Mouse (Mus musculus): Measurements from ENCODE around the gene Slc41a1.
"Not testable (repeated sequence)": the region's sequence is repeated elsewhere in the genome, so short reads cannot be mapped to it uniquely, and the experiment has no call there.

Gene Slc41a1

DNA sequence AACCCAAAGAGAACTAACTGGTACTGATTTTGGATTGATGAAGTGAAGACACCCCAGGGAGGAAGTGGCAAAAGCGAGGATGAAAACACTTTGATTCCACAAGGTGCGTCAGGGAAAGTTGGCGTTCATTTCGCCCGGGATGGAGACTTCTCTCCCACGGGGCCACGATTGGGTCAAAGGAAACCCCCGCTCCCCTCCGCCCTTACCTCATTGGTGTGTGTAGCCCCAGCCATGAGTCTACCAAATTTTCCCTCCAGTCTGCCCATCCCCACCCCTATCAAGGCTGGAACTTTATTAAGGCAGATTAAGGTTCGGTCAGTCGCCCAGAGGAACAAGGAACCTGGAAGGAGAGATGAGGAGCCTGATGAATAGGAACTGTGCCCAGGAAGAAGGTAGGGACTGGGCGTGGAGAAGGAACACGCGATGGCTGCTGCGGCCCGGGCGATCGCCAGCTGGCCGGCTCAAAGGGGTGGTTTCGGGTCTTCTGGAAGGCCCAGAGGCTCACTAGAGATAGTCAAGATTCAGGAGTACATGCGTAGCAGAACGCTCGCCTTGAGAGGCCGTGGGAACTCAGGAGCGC, at the start of gene Slc41a1:
Gene Slc41a1, plus strand, starts transcription at position 287 of the 580 bp plus-strand sequence.
- DNase-seq, result no peak

DNA sequence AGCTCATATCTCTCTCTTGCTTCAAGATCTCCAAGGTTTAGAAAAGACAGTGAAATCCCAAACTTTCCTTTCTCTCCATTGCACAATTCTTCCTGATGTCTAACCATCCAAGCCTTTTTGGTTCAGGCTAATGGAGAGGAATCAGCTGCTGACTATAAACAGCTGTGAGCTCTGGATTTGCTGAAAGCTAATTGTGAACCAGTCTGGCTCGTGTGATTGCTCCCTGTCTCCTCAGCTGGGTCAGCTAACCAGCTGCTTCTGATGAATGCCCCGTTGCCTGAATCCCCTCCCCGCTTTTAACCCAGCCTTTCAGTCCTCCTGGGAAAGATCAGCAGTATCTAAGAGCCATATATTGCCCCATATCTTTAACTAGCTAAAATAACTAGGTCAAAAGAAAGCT, 32.7 kb upstream of the Slc41a1 start:
- no peak for DNase-seq

DNA sequence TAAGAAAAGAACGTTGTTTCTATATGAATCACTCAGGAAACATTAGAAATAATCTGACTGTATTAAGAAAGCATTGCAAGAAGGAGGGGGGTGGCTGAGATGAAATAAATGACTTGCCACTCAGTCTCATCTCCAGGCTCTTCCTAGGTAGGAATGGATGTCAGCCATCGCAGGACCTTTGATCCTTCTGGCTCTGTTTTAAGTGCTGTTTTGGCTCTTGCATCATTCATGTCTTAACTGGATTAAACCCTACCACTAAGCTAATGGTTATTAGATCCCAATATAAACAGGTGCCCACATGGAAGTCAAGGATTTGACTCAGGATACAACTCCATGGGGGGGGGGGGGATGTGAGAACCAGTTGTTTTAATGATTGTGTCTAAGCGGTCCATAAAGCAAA, 32.1 kb upstream of the Slc41a1 start:
- DNase-seq, result no peak

DNA sequence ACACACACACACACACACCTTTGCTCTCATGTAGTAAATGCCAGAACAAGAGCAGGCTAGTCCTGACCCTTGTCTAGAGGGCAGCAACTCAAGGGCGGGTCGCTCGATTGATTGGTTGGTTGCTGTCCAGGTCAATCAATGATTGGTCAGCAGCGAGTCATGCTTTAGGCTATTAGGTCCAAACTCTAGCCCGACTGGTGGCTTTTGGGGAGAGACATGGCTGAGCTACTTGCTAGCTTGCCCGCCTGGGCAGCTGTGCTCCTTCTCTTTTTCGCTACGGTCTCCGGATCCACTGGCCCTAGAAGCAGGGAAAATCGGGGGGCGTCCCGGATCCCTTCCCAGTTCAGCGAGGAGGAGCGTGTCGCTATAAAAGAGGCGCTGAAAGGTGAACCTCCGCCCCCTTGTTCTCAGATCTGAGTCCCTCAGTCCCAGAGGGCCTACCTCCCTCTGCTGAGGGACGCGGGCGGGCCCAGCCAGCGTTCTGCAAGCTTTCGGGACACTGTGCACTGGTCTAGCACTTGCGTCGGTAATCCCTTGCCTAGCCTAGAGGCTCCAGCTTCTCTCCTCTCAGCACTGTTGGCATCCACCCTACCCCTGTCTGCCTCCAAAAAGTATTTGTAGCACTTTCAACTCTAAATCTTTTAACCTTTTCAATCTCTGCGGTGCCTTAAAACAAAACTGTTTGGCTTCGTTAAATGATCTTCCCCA, 29.9 kb upstream of the Slc41a1 start, which contains the start of gene Pm20d1:
Gene Pm20d1, plus strand, starts transcription at position 180 of the 708 bp plus-strand sequence.
- peak; percentile 9 for DNase-seq

DNA sequence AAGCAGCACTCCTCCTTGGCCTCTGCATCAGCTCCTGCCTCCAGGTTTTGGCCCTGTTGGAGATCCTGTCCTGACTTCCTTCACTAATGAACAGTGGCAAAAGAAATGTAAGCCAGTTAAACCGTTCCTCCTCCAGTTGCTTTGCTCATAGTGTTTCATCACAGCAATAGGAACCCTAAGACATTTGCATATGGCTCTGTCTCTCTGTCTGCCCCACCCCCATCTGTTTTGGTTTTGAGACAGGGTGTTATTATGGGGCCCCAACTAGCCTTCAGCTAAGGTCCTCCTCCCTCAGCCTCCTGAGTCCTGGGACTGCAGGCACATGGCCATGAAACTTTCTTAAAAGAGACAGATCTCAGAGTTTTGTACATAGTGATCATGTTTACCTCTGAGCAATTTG, 27.3 kb upstream of the Slc41a1 start:
- DNase-seq, result no peak

DNA sequence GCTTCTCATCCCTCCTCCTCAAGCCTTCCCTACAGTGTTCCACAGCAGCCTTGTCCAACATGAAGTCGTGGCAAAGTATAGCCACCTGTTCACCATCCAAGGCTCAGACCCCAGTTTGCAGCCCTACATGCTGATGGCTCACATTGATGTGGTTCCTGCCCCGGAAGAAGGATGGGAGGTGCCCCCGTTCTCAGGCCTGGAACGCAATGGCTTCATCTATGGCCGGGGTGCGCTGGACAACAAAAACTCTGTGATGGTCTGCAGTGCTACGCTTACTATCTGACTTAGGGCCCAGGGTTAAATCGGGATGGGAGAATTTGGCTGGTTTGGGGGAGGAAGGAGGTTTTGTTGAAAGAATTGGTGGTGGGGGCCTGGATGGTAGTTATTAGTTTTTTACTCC, 26.2 kb upstream of the Slc41a1 start:
- no peak for DNase-seq

DNA sequence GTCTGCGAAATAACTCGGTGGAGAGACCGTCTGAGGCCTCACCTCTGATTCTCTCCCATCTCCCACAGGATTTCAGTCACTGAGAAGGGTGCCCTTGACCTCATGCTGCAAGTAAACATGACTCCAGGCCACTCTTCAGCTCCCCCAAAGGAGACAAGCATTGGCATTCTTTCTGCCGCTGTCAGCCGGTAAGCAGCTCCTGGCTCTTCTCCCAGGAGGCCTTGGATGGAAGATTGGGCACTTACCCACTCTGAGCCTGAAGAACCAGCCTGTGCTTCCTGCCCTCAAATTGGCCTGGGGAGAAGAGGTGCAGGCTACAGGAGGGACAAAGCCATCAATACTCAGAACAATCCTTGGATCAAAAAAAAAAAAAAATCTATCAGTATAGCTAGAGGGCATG, 24.6 kb upstream of the Slc41a1 start:
- no peak for DNase-seq

DNA sequence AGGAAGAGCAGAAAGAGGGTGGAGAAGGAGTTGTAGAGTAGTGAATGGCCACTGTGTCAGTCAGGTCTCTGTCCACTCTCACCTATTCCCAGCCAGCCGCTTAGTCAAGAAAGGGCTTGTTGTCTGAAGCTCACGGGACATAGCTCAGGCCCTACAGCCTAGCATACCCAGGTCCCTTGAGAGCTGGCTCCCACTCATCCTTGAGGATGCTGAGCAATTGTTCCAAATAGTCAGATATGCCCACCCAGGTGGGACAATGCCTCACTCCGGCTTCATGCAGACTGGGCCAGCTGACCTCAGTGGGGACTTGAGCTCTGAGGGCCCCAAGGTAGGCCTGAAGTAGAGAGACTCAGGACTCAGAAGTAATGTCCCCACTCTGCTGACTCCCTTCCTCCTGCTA, 23.1 kb upstream of the Slc41a1 start:
- DNase-seq, result no peak

DNA sequence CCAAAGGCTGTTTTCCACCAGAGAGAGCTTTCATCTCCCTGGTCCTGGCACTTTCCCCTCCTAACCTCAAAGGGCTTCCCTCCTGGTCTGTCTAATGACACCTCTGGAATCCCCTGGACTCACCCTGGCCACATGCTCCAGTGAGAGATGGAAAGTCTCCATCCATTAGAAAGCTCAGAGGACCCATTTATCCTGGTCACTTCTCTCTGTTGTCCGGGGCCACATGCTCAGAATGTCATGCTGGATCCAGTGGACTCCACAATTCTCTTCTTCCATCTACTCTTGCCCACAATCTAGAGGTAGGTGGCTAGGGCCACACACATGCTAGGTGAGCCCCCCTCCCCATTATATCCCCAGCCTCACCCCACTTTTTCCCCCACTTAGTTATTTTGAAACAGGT, 18.3 kb upstream of the Slc41a1 start:
- no peak for DNase-seq

DNA sequence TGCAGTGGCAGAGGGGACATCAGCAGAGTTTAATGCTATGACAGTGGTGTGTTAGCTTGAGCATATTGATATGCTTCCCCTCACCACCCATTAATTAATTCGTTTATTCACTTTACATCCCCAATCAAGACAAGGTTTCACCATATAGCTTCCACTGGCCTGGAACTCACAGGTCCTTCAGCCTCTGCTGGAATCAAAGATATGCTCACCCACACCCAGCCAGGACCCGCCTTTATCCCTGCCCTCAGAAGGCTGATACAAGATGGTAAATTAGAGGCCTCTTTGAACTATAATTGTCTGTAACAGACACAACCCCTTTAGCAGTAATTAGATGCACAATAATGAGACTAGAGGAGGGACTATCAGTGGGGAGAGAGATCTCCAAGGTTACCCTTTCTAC, 17.6 kb upstream of the Slc41a1 start:
- DNase-seq, result no peak

DNA sequence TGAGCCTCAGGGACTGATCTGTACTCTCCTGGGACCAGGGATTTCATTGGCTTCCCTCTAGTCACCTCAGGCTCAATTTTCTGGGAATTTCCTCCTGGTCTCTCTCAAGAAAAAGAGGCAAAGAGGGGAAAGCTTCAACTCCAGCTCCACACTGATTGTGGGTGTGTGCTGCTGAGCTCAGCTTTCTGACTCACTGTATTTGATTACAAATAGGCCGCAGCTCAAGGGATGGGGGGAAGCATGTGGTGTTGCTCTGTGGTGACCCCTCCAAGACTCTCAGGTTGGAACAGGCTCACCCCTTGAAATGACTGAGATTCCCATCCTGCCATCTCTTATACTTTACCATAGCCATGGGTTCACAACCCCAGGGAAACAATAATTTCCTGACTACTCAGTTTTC, 15.9 kb upstream of the Slc41a1 start:
- DNase-seq, result no peak

DNA sequence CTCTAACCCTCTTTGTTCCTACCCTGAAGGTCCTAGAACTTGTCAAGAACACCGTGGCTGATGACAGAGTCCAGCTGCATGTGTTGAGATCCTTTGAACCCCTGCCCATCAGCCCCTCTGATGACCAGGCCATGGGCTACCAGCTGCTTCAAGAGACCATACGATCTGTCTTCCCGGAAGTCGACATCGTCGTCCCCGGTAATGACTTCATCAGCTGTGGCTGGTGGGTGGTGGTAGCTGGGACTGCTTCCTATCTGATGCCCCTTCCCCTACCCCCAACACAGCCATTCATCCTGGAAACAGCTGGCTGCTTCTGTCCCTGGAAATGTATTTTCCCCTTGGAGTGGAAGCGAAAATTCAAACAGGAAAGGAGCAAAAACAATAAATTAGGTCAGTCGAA, 15.3 kb upstream of the Slc41a1 start:
- DNase-seq, result no peak

DNA sequence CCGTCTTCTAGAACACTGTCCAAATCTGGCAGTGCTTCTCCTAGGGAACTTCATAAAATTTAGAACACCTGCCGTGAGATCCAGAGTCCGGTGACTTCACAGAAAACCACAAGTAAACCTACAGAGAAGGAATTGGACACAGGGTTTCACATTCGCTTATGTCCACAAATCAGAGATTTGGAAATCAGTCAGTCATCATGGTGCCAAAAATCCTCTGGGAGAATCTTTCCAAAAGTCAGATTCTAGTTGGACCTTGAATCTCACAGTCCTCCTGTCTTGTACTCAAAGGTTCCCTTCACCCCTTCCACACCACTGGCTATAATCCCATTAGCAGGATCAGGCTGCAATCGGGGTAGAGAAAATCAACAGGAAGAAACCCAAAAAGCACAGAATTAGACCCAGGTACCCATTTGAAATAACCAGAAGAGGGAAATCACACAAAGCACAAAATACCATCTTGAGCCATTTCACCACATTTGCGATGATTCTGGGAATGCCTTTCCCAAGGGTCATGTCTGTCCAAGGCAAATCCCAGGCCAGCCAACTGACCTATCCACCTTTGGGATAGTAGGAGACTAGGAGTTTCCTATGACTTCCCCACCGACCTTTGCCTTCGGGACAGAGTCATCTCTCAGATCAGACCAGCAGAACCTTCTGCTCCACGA, 14.5 kb upstream of the Slc41a1 start:
- DNase-seq, result no peak

DNA sequence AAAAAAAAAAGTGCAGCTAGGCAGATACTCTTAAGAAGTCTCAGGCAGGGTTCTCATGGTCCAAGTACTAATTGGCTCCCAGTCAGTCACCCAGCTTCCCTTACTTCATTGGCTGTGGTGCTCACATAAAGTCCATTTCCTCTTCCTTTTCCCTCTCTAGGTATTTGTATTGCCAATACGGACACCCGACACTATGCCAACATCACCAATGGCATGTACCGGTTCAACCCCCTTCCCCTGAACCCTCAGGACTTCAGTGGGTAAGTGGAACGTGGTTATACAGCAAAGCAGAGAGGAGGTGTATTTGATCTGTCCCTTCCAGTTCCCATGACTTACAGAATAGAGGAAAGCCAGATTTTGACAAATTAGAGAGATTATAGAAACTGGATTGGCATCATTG, 13.6 kb upstream of the Slc41a1 start:
- DNase-seq, result no peak

DNA sequence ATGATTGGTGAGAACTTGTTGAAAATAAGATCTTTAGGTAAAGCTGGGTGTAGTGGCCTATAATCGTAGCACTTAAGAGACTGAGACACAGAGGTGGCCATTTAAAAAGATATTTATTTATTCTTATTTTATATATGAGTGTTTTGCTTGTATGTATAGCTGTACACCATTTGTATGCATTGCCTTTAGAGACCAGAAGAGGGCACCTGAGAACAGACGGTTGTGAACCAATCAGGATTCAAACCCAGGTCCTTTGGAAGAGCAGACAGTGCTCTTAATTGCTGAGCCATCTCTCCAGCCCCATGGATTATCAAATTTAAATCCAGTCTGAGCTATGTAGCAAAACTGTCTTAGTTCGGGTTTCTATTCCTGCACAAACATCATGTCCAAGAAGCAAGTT, 13.1 kb upstream of the Slc41a1 start:
- DNase-seq, result no peak

DNA sequence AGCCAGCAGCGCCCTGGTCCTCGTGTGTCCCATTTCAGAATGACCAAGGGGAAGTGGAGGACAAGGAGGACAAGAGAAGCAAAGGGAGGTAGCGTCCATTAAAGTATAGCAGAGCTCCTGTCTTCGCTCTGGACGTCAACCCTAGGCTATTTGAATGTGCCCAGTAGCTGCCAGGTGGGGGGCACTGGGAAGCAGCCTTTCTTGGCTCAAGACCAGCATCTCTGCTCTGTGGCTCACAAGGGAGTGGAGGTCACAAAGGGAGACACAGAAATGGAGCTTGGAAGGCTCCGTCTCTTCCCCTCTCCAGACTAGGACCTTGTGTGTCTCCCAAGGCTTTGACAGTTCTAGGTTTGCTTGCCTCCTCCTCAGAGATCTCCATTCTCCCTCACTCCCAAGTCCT, 10.4 kb upstream of the Slc41a1 start:
- DNase-seq, result no peak

DNA sequence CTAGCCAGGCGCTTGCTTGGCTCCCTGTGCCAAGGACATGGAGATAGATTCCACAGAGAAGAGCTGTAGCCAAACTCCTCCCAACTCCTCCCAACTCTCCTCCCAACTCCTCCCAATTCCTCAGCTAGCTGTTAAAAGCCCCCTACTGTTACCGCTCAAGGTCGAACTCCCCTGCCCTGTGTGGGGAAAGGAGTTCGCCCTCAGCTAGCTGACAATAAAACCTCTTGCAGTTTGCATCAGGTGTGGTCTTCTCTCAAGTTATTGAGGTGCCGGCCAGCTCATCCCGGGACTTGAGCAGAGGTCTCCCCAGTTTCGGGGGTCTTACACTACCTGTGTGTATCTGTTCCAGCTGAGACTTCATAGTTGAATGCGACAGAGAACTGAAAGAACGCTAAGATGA, 6.9 kb upstream of the Slc41a1 start:
- DNase-seq, result not testable (repeated sequence)

DNA sequence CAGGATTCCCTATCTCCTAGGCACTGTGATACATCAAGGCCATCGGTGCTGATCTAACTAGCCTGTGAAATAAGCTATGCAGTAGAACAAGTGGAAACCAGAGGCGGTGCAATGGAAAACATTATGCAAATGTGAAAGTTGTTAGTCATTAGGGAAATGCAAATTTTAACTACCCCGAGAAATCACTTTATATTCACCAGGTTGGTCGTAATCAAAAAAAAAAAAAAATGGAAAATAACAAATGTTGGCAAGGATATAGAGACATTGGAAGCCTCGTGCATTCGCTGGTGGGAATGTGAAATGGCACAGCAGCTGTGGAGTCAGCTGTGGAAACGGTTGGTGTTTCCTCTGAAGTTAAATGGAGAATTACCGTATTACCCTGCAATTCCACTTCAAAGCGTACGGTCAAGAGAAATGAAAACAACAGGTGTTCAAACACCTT, 6.4 kb upstream of the Slc41a1 start:
- DNase-seq, result no peak

DNA sequence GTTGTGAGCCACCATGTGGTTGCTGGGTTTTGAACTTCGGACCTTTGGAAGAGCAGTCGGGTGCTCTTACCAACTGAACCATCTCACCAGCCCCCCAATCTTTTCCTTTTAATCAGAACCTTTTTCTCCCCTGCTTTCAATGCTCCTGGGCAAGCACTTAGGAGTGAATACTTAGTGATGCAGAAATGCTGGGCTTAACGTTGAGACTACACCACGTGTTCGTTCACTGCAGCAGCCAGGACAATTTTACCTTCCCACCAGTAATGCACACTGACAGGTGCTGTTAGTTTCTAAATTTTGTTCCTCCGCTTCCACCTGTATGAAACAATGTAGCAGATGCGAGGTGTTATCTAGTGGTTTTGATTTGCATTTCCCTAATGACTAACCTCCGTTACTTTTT, 5.0 kb upstream of the Slc41a1 start:
- DNase-seq, result no peak

DNA sequence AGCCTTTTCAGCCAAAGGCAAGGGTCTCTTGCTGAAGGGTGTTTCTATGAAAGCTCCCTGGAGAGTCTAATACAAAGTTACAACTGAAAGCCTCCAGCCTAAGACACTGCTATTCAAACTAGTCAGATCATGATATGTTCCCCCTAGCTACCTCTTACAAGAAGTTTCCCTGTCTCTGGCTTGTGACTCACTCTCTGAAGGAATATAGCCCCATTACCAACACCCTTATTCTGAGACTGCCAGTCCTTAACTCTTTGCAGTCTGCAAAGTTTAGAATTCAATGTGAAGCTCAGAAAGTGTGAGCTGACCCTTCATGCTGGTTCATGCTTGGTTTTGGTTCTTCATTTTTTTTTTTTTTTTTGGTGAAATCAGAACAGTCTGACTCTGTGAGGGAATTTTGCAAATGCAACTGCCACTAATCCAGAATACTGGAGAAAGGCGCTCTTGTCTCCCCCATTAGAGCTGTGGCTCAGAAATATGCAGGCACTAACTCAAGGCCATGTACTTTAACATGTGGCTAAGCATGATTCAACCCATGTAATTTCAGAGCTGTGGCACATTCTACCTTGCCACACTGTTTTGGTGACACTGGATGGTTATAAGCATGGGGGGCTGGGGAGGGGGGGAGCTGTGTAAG, 4.3 kb upstream of the Slc41a1 start:
- DNase-seq, result no peak

DNA sequence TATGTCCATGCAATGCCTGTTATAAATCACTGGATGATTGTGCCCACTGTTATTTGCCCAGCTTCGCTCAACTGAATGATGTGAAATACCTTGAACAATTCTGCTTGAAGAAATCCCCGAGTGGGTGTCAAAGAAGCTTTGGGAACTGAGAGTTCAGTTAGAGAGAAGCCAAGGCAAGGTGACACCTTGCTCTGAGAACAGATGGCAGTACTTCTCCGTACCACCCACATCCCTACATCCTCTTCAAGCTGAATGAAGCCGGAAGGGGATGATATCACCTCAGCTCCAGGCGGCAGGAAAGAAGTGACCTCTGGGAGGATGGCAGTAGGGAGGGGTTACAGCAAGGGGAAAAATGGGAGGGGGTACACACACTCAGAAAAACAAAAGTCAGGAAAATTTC, 3.7 kb upstream of the Slc41a1 start:
- DNase-seq, result no peak

DNA sequence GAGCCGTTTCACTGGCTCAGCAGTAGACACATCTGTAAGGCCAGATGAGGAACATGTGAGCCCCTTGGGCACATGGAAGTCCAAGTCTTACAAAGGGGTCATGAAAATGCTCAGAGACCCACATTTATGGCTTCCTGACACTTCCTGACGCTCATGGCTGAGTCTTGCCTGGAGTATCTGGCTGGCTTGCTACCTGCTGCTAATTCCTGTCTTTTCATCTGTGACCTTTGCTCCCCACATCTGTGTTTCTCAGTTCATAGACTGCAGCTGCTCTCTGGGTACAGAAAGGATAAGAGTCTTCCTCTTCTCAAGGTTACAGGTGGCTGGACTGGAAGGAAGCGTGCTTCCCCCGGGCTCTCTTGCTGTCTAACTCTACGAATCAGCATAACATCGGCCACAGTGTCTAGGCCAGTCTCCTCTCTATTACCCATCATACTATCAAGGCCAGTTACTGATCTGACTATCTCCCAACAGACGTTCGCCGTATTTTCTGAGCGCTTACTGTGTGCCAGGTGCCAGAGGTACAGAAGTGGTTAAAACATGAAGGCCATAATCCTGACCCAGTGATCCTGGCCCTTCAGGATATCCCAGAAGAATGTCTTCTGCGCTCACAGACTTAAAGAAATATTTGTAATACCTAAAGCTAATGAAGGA, 2.6 kb upstream of the Slc41a1 start:
- DNase-seq, result no peak

DNA sequence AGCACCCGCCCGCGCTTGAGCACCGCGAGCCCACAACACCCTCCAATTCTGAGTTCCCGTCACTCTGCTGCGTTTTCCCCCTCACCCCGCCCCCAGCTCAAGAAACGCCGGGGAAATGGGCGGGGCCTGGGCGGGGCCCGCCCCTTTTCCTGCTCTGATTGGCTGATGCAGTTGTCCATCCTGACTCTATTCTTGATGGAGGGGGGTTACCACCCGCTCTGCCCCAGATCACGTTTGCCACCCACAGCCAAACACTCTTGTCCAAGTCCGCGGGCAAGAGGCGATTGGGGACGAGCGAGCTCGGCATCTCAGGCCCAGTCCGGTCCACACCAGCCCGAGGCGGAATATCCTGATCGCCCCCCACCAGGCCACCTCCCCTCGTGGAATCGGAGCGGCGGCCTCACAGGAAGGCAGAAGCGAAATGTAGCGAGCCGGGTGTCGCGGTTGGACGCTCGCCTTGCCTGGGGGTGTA, 530 bp downstream of the Slc41a1 start:
- peak; percentile 97 for DNase-seq
